Mouse (Mus musculus): ENCODE results near the gene Olfr128.
"Not testable (repeated sequence)": the region's sequence is repeated elsewhere in the genome, so short reads cannot be mapped to it uniquely, and the experiment has no call there.

The Olfr128 gene

DNA sequence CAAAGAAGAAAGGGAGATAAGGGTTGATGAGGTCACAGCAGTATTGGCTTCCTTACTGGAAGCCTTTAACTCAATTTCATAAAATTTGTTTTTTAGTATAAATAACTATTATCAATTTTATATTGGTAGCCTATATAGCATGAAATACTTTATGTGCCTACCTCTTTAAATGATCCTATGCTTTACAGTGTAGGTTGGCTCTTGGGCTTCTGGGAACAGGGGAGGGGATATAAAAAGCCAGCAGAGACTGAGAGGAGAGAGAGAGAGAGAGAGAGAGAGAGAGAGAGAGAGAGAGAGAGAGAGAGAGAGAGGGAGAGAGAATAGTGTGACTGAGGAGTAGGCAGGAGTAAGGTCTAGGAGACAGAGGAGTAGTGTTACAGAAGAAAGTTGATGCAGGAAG is at the start of gene Olfr128:
Gene Olfr128 (plus strand): TSS at position 301 of the 400 bp plus-strand sequence.
- no peak for DNase-seq

- DNase-seq = no peak
These were observed 46.5 kb upstream of the Olfr128 start for GRCm38 (mm10) chr17:37873830-37874229.

DNA sequence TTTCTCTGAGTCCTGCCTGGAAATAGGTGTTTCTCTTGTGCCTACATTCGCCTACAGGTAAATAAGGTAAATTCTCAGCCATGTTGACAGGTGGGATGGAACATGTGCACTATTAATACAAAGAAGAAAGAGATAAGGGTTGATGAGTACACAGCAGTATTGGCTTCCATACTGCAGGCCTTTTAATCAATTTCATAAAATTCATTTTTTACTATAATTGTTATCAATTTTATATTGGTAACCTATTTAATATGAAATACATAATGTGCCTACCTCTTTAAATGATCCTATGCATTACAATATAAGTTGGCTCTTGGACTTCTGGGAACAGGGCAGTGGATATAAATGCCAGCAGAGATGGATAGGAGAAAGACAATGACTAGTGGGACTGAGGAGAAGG is 20.2 kb upstream of the Olfr128 start, which contains the start of gene Olfr127:
Gene Olfr127 (plus strand): TSS at position 301 of the 400 bp plus-strand sequence.
- DNase-seq = no peak

DNA sequence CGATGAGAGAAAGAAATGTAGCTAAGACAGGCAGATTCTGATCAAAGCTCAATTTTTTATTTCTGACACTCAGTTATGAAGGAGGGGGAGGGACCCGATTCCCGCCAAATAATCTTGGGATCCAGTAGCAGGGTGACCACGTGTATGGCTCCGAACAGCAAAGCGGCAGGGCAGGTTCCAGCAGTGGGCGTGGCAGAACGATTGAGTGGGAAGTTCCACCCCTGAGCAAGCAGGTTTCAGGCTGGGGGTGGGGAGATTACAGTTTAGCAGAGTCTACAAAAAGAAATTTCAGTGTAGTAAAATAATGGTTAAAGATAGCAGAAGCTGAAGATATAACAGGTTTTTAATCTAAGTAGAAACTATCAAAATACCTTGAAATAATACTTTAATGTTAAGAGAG is 13.5 kb upstream of the Olfr128 start:
- DNase-seq = not testable (repeated sequence)

GRCm38 (mm10) chr17:37952979-37953378 is 32.6 kb downstream of the Olfr128 start, which contains the start of gene Olfr761:
TSS of gene Olfr761 (minus strand) at chr17:37953079.
- no peak for DNase-seq

- no peak for DNase-seq
These were observed 53.2 kb downstream of the Olfr128 start for GRCm38 (mm10) chr17:37973591-37973990.

Data from B cell, adult 2 months (primary cell).